Mouse (Mus musculus): ENCODE results near the gene Idi1. TPM values are rescaled to one million over a fixed set of nuclear protein-coding genes. Genes with fewer than 3 reads are reported as not detected.
A peak's percentile ranks its signal among the peaks of the same experiment; 100 is the strongest.
"Not testable (repeated sequence)": the region's sequence is repeated elsewhere in the genome, so short reads cannot be mapped to it uniquely, and the experiment has no call there.

Idi1 gene
- polyA plus RNA-seq, 1 experiment: not detected

- H3K4me1 ChIP-seq (ENCODE audit: control insufficient read depth, insufficient read depth, low read length): no peaks in the 10 kb centered on the region
- TF ChIP-seq CTCF (IDR thresholded peaks at IDR 0.05; ENCODE audit: insufficient read depth, low read depth, low read length): no peak
- TF ChIP-seq POLR2A (IDR thresholded peaks at IDR 0.05; ENCODE audit: insufficient read depth, low read depth, low read length): no peak; the same call in 1 of the 2 replicates
- peak within 1 kb of the TSS; percentile 74 for H3K4me3 ChIP-seq (ENCODE audit: insufficient read depth, low read depth, low read length)
- peak within 1 kb of the TSS; percentile 96 for H3K27ac ChIP-seq (ENCODE audit: insufficient read depth, low read depth, low read length)
- WGBS: under 1% methylated on average over 18 of the region's 18 CpGs
These were observed 13.9 kb upstream of the Idi1 start, which contains the start of gene Wdr37 for GRCm38 (mm10) chr13:8871314-8871962. Wdr37 (minus strand) TSS chr13:8871909.

GRCm38 (mm10) chr13:8873776-8874175 is 11.5 kb upstream of the Idi1 start:
- TF ChIP-seq POLR2A (IDR thresholded peaks at IDR 0.05; ENCODE audit: insufficient read depth, low read depth, low read length) (no peak), CTCF (IDR thresholded peaks at IDR 0.05; ENCODE audit: insufficient read depth, low read depth, low read length) (no peak)
- 98% methylated on average over 1 of the region's 1 CpGs for WGBS

GRCm38 (mm10) chr13:8881611-8882010 is 3.7 kb upstream of the Idi1 start:
- Histone ChIP-seq H3K4me3 (ENCODE audit: insufficient read depth, low read depth, low read length) (no peak overlapping the region), H3K27ac (ENCODE audit: insufficient read depth, low read depth, low read length) (no peak overlapping the region), H3K4me1 (ENCODE audit: control insufficient read depth, insufficient read depth, low read length) (no peaks in the 10 kb centered on the region)
- 75% methylated on average over 3 of the region's 3 CpGs for WGBS
- TF ChIP-seq CTCF (IDR thresholded peaks at IDR 0.05; ENCODE audit: insufficient read depth, low read depth, low read length) (no peak), POLR2A (IDR thresholded peaks at IDR 0.05; ENCODE audit: insufficient read depth, low read depth, low read length) (no peak)

More at GRCm38 (mm10) chr13:8873776-8874175, 11.5 kb upstream of the Idi1 start:
- no peaks in the 10 kb centered on the region for H3K4me1 ChIP-seq (ENCODE audit: control insufficient read depth, insufficient read depth, low read length)
- no peak overlapping the region for H3K4me3 ChIP-seq (ENCODE audit: insufficient read depth, low read depth, low read length)
- no peak overlapping the region for H3K27ac ChIP-seq (ENCODE audit: insufficient read depth, low read depth, low read length)

GRCm38 (mm10) chr13:8883870-8884269 is 1.4 kb upstream of the Idi1 start:
- not testable (repeated sequence) for H3K4me3 ChIP-seq (ENCODE audit: insufficient read depth, low read depth, low read length); H3K4me1 ChIP-seq (ENCODE audit: control insufficient read depth, insufficient read depth, low read length); H3K27ac ChIP-seq (ENCODE audit: insufficient read depth, low read depth, low read length)
- WGBS: 86% methylated on average over 5 of the region's 5 CpGs

- Histone ChIP-seq H3K27ac (ENCODE audit: insufficient read depth, low read depth, low read length) (peak overlapping the region; percentile 22), H3K4me1 (ENCODE audit: control insufficient read depth, insufficient read depth, low read length) (no peaks in the 10 kb centered on the region), H3K4me3 (ENCODE audit: insufficient read depth, low read depth, low read length) (peak overlapping the region; percentile 98)
- no peak for TF ChIP-seq CTCF (IDR thresholded peaks at IDR 0.05; ENCODE audit: insufficient read depth, low read depth, low read length)
- no peak for TF ChIP-seq POLR2A (IDR thresholded peaks at IDR 0.05; ENCODE audit: insufficient read depth, low read depth, low read length)
- WGBS: 1% methylated on average over 9 of the region's 9 CpGs
These were observed 872 bp downstream of the Idi1 start for GRCm38 (mm10) chr13:8886185-8886560.

- Histone ChIP-seq H3K4me3 (ENCODE audit: insufficient read depth, low read depth, low read length) (no peak overlapping the region), H3K27ac (ENCODE audit: insufficient read depth, low read depth, low read length) (no peak overlapping the region), H3K4me1 (ENCODE audit: control insufficient read depth, insufficient read depth, low read length) (no peaks in the 10 kb centered on the region)
- WGBS: 98% methylated on average over 1 of the region's 1 CpGs
- TF ChIP-seq POLR2A (IDR thresholded peaks at IDR 0.05; ENCODE audit: insufficient read depth, low read depth, low read length) (no peak), CTCF (IDR thresholded peaks at IDR 0.05; ENCODE audit: insufficient read depth, low read depth, low read length) (no peak)
These were observed 3.3 kb downstream of the Idi1 start for GRCm38 (mm10) chr13:8888603-8889002.

- not testable (repeated sequence) for H3K4me3 ChIP-seq (ENCODE audit: insufficient read depth, low read depth, low read length); H3K4me1 ChIP-seq (ENCODE audit: control insufficient read depth, insufficient read depth, low read length); H3K27ac ChIP-seq (ENCODE audit: insufficient read depth, low read depth, low read length)
- 91% methylated on average over 2 of the region's 2 CpGs for WGBS
These were observed 20.7 kb downstream of the Idi1 start for GRCm38 (mm10) chr13:8905986-8906385.

GRCm38 (mm10) chr13:8913890-8914289 is 28.6 kb downstream of the Idi1 start:
- not testable (repeated sequence) for H3K4me1 ChIP-seq (ENCODE audit: control insufficient read depth, insufficient read depth, low read length); H3K27ac ChIP-seq (ENCODE audit: insufficient read depth, low read depth, low read length); H3K4me3 ChIP-seq (ENCODE audit: insufficient read depth, low read depth, low read length)
- WGBS: 90% methylated on average over 8 of the region's 8 CpGs

- TF ChIP-seq POLR2A (IDR thresholded peaks at IDR 0.05; ENCODE audit: insufficient read depth, low read depth, low read length): no peak
- TF ChIP-seq CTCF (IDR thresholded peaks at IDR 0.05; ENCODE audit: insufficient read depth, low read depth, low read length): no peak
- H3K4me1 ChIP-seq (ENCODE audit: control insufficient read depth, insufficient read depth, low read length): no peaks in the 10 kb centered on the region
- no peak overlapping the region for H3K27ac ChIP-seq (ENCODE audit: insufficient read depth, low read depth, low read length)
- WGBS: 68% methylated on average over 2 of the region's 2 CpGs
- no peak overlapping the region for H3K4me3 ChIP-seq (ENCODE audit: insufficient read depth, low read depth, low read length)
These were observed 48.2 kb downstream of the Idi1 start for GRCm38 (mm10) chr13:8933499-8933898.

- not testable (repeated sequence) for H3K4me1 ChIP-seq (ENCODE audit: control insufficient read depth, insufficient read depth, low read length); H3K4me3 ChIP-seq (ENCODE audit: insufficient read depth, low read depth, low read length); H3K27ac ChIP-seq (ENCODE audit: insufficient read depth, low read depth, low read length)
- WGBS: 77% methylated on average over 6 of the region's 6 CpGs
These were observed 52.4 kb downstream of the Idi1 start for GRCm38 (mm10) chr13:8937611-8938140.

- 94% methylated on average over 4 of the region's 4 CpGs for WGBS
These were observed 55.8 kb downstream of the Idi1 start for GRCm38 (mm10) chr13:8941110-8941509.

GRCm38 (mm10) chr13:8941701-8942100 is 56.4 kb downstream of the Idi1 start:
- not testable (repeated sequence) for H3K4me1 ChIP-seq (ENCODE audit: control insufficient read depth, insufficient read depth, low read length); H3K4me3 ChIP-seq (ENCODE audit: insufficient read depth, low read depth, low read length); H3K27ac ChIP-seq (ENCODE audit: insufficient read depth, low read depth, low read length)
- 100% methylated on average over 1 of the region's 5 CpGs for WGBS

More at GRCm38 (mm10) chr13:8941110-8941509, 55.8 kb downstream of the Idi1 start:
- H3K27ac ChIP-seq (ENCODE audit: insufficient read depth, low read depth, low read length); H3K4me3 ChIP-seq (ENCODE audit: insufficient read depth, low read depth, low read length); H3K4me1 ChIP-seq (ENCODE audit: control insufficient read depth, insufficient read depth, low read length): not testable (repeated sequence)
